Mouse (Mus musculus): ENCODE data around the gene Rsl1d1. TPM values are rescaled to one million over a fixed set of nuclear protein-coding genes. Genes with fewer than 3 reads are reported as not detected.
"Not testable (repeated sequence)": the region's sequence is repeated elsewhere in the genome, so short reads cannot be mapped to it uniquely, and the experiment has no call there.

The Rsl1d1 gene
- polyA plus RNA-seq, 1 experiment from 2014 or later: 165 TPM

DNA sequence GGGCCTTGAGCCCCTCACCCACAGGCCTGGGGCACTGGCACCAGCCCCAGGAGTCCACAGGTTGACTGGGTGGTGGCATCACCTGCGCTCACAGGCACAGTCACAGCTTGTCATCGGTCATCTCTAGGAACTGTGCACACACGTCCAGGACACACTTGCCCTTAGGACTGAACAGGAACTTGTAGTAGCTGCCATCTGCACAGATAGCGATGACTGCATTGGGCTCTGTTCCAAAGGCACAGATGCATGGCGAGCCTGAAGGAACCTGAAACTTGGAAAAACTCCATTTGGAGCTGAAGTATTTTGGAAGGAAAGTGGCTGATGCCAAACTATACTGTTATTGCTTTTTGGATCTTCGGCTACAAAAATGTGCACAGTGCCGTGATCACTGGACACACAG is 13.0 kb downstream of the Rsl1d1 start:
- no peaks in the 10 kb centered on the region for H3K27me3 ChIP-seq
- H3K9me3 ChIP-seq: no peaks in the 10 kb centered on the region
- no peak overlapping the region for H3K9ac ChIP-seq (replicated peaks)
- ATAC-seq: no peak
- H3K27ac ChIP-seq: no peak overlapping the region
- no peak overlapping the region for H3K4me2 ChIP-seq (replicated peaks)
- no peak overlapping the region for H3K4me3 ChIP-seq (replicated peaks)
- 90% methylated on average over 7 of the region's 7 CpGs for WGBS
- H3K4me1 ChIP-seq (replicated peaks): no peaks in the 10 kb centered on the region
- peaks cover 45% of the 10 kb centered on the region for H3K36me3 ChIP-seq

DNA sequence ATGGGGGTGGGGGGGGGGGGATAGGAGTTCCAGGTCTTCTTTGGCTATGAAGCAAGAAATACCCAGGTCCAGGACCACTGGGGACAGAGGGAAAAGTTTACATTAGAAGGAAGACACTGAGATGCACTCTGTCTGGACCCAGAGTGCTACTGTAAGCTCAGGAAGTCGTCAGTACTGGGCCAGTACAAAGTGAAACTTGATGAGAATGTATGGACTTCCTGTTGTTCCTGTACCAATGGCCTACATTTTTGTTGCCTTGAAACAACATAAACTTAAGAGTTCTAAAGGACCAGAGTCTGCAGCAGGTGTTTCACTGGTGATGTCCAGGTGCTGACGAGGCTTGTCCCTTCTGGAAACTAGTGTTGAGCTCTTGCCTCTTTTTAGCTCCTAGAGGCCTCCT is 25.7 kb downstream of the Rsl1d1 start:
- WGBS: 78% methylated on average over 2 of the region's 2 CpGs
- no peak overlapping the region for H3K9ac ChIP-seq (replicated peaks)
- H3K36me3 ChIP-seq: no peaks in the 10 kb centered on the region
- no peak overlapping the region for H3K4me2 ChIP-seq (replicated peaks)
- ATAC-seq: no peak
- H3K9me3 ChIP-seq: no peaks in the 10 kb centered on the region
- H3K4me3 ChIP-seq (replicated peaks): no peak overlapping the region
- no peak overlapping the region for H3K27ac ChIP-seq
- H3K4me1 ChIP-seq (replicated peaks): peaks cover 23% of the 10 kb centered on the region
- H3K27me3 ChIP-seq: peaks cover 8% of the 10 kb centered on the region

DNA sequence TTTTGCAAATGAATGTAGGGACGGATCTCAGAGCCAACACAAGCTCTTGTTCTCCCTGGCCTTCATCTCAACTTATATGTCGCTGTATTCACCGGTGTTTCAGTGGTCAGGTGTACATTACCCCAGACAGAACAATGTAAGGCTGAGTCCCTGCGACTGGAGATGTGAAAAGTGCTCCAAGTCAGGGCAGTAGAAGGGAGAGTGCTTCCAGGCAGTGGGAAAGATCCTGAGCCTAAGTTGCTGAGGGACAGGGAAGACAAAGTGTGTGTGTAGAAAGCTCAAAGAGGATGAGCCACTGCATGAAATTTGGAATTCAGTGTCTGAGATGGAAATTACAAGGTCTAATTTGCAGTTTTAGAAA is 26.3 kb downstream of the Rsl1d1 start:
- 0 out of 2 replicates have a peak, but pooled peaks have one; percentile 1 for ATAC-seq
- H3K27me3 ChIP-seq: peaks cover 8% of the 10 kb centered on the region
- no peaks in the 10 kb centered on the region for H3K9me3 ChIP-seq
- no peak overlapping the region for H3K27ac ChIP-seq
- 4% methylated on average over 4 of the region's 4 CpGs for WGBS
- peaks cover 23% of the 10 kb centered on the region for H3K4me1 ChIP-seq (replicated peaks)
- peak overlapping the region; percentile 91 for H3K4me2 ChIP-seq (replicated peaks)
- peak overlapping the region; percentile 88 for H3K4me3 ChIP-seq (replicated peaks)
- peak overlapping the region; percentile 88 for H3K9ac ChIP-seq (replicated peaks)
- H3K36me3 ChIP-seq: no peaks in the 10 kb centered on the region

DNA sequence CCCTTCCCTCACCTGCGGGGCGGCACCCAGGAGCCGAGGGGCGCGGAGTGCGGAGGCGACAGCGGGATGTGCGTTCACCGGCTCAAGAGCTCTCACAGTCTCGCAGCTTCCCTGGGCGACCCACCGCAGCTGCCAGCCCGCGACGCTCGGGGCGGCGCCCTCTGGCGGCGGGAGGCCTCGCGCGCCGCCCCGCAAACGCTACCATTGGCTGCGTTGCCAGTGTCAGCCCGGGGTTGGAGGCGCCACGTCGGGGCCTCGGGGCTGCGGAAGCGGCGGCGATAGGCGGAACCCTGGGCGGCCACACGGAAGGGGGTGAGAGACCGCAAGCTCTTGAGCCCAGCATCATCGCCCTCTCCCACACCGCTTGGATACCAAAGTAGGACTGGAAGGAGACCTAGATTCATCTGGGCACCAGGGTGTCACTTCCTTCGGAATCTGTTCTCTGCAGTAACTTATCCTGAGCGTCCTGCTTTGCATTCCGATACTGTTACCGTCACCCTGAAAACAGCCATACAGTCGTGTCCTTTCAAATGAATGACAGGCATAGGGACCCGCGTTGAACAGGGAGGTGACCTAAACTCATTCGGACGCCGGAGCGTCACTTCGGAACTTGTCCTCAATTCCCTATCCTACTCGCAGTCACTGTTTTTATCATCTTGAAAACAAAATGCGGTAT is 26.8 kb downstream of the Rsl1d1 start, which contains the start of gene Zc3h7a:
Gene Zc3h7a (minus strand): TSS at position 186 of the 676 bp plus-strand sequence.
- peaks cover 23% of the 10 kb centered on the region for H3K4me1 ChIP-seq (replicated peaks)
- H3K9me3 ChIP-seq: no peaks in the 10 kb centered on the region
- H3K27me3 ChIP-seq: peaks cover 8% of the 10 kb centered on the region
- peak within 1 kb of the TSS; percentile 89 for H3K27ac ChIP-seq
- peak within 1 kb of the TSS; percentile 91 for H3K4me2 ChIP-seq (replicated peaks)
- WGBS: under 1% methylated on average over 48 of the region's 57 CpGs
- peak within 1 kb of the TSS; percentile 88 for H3K9ac ChIP-seq (replicated peaks)
- H3K36me3 ChIP-seq: no peaks in the 10 kb centered on the region
- peak; percentile 96 for ATAC-seq
- H3K4me3 ChIP-seq (replicated peaks): peak within 1 kb of the TSS; percentile 88

DNA sequence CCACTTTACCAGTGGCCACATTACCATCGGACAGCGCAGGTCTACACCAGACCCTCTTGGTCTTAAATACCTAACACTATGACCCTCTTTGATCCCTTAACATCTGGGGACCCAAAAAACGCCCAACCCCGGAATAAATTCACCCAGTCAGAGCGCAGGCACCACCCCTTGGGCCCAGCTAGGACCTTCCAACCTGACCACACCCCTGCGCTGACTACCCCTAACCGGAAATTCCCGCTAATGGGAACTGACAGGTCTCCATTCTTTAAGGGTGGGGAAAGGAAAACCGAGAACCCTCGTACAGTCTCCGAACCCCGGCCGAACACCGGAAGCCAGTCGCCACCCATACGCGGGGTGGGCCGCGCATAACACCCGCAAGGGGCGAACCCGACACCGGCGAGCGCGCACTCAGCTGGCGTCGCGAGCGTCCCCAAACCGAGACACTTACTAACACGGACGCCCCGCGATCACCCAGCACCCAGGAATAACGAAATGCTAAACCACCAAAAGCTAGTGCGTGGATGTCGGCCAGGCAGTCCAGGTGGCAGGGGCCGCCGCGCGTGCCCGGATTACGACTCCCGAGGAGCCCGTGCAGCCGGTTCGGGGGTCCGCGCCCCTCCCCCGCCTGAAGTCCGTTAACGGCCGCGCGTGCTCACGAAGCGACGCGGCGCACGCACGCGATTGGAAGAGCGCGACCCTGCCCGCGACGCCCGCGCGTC is 27.5 kb downstream of the Rsl1d1 start:
- Histone ChIP-seq H3K4me1 (replicated peaks) (peaks cover 23% of the 10 kb centered on the region), H3K4me3 (replicated peaks) (peak overlapping the region; percentile 88), H3K9ac (replicated peaks) (peak overlapping the region; percentile 88), H3K4me2 (replicated peaks) (peak overlapping the region; percentile 91), H3K27ac (peak overlapping the region; percentile 89), H3K27me3 (peaks cover 8% of the 10 kb centered on the region), H3K9me3 (no peaks in the 10 kb centered on the region), H3K36me3 (no peaks in the 10 kb centered on the region)
- peak; percentile 76 for ATAC-seq
- WGBS: under 1% methylated on average over 72 of the region's 72 CpGs

DNA sequence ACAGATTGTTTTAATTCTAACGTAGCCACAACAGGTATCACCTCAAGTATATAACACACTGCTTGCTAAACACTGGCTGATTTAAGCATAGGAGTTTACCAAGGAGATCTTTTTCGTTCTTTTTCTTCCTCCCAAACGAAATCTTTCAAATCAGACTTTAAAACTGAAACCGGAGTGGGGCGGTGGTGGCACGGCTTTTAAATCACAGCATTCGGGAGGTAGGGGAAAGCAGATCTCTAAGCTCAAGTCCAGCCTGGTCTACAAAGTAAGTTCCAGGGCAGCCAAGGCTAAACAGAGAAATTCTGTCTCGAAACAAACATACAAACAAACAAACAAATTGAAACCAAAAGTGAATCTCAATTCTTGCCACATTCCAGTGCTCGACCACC is 28.0 kb downstream of the Rsl1d1 start:
- peak overlapping the region; percentile 89 for H3K27ac ChIP-seq
- H3K4me1 ChIP-seq (replicated peaks): peaks cover 23% of the 10 kb centered on the region
- peaks cover 8% of the 10 kb centered on the region for H3K27me3 ChIP-seq
- ATAC-seq: no peak
- WGBS: 15% methylated on average over 9 of the region's 9 CpGs
- H3K9me3 ChIP-seq: no peaks in the 10 kb centered on the region
- H3K36me3 ChIP-seq: no peaks in the 10 kb centered on the region
- peak overlapping the region; percentile 88 for H3K4me3 ChIP-seq (replicated peaks)
- H3K9ac ChIP-seq (replicated peaks): peak overlapping the region; percentile 88
- H3K4me2 ChIP-seq (replicated peaks): peak overlapping the region; percentile 91

DNA sequence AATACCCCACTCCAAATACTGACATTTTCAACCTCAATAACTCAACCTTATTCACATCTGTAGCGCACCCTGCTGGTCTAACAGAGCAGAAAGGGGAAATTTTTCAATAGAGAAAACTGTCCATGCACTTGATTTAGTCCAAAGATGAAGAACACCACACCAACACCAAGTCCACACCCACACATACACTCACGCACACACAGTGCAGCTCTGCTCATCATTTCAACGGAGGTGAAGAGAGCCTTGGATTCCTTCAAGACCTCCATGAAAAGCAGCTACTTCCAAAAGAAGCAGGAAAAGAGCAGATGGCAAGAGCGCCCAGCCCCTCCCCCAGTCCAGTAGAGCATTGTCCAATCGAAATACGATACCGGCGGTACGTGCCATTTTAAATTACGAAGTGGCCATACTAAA is 28.5 kb downstream of the Rsl1d1 start:
- Histone ChIP-seq H3K27me3 (peaks cover 8% of the 10 kb centered on the region), H3K4me3 (replicated peaks) (peak overlapping the region; percentile 88), H3K4me1 (replicated peaks) (peaks cover 23% of the 10 kb centered on the region), H3K36me3 (no peaks in the 10 kb centered on the region), H3K27ac (no peak overlapping the region), H3K9me3 (no peaks in the 10 kb centered on the region), H3K4me2 (replicated peaks) (peak overlapping the region; percentile 91), H3K9ac (replicated peaks) (peak overlapping the region; percentile 88; the same call in 1 of the 2 replicates)
- ATAC-seq: no peak
- WGBS: 8% methylated on average over 10 of the region's 10 CpGs

DNA sequence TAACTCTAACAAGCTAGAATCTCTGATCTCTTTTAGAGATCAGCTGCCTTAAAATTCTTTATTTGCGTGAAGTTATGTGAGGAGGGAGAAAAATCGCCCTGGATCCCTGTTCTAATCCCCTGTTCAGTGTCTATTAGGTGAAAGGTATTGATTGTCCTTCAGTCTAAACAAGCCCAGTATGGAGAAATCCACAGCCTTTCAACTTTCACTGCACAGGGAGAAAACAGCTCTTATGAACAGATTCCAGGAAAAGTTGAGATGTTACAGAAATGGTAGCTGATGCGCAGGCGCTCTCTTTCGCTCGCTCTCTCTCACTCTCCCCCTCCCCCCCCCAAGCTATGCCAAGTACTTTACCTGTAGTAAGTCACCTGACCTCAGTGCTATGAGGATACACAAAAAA is 31.5 kb downstream of the Rsl1d1 start:
- ATAC-seq: no peak
- Histone ChIP-seq H3K36me3 (no peaks in the 10 kb centered on the region), H3K4me1 (replicated peaks) (peaks cover 18% of the 10 kb centered on the region), H3K4me2 (replicated peaks) (no peak overlapping the region), H3K9ac (replicated peaks) (no peak overlapping the region), H3K27ac (no peak overlapping the region), H3K9me3 (no peaks in the 10 kb centered on the region), H3K4me3 (replicated peaks) (no peak overlapping the region), H3K27me3 (no peaks in the 10 kb centered on the region)
- 91% methylated on average over 6 of the region's 6 CpGs for WGBS

DNA sequence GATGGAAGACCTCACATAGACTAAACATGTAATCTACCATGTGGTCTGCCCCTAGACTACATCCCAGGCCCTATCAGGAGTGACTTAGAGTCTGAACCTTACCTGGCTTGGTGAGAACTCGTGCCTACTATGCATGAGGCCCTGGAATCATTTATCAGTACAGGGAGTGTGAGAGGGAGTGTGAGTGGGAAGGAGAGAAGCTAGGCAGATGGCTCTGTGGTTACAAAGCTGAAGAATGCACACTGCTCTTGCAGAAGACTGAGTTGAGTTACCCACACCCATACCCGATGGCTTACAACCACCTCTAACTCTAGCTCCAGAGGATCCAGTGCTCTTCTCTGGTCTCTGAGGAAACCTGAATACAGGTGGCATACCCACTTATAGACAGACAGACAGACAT is 36.7 kb downstream of the Rsl1d1 start:
- Histone ChIP-seq H3K27ac (no peak overlapping the region), H3K9me3 (no peaks in the 10 kb centered on the region), H3K9ac (replicated peaks) (no peak overlapping the region), H3K4me2 (replicated peaks) (no peak overlapping the region), H3K4me3 (replicated peaks) (no peak overlapping the region), H3K4me1 (replicated peaks) (no peaks in the 10 kb centered on the region), H3K36me3 (peaks cover 18% of the 10 kb centered on the region), H3K27me3 (no peaks in the 10 kb centered on the region)
- ATAC-seq: no peak
- WGBS: 91% methylated on average over 2 of the region's 2 CpGs

DNA sequence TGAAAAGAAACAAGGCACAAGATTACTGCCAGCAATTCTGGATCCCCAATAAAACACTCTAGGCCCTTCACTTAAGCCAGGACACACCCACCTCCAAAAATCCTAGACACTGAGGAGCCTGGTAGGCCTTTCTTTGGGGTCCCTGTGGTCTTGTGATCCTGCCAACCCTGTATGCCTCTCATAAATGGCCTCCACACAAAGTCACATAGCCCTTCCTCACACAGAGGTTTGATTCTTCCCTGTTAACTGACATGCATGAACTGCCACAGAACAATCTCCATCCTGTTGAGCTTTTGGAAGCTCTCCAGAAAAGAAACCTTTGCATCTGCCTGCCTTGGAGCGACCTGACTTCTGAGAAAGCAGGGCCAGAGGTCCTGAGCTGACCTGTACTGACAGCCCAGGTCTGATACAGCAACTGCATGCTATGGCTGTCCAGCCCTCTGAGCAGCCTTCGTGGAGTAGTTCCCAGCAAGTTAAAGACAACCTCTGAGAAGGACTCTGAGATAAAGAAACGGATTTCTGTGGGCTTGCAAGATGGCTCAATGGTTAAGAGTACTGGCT is 38.4 kb downstream of the Rsl1d1 start:
- Histone ChIP-seq H3K9ac (replicated peaks) (no peak overlapping the region), H3K36me3 (peaks cover 24% of the 10 kb centered on the region), H3K27me3 (no peaks in the 10 kb centered on the region), H3K27ac (no peak overlapping the region), H3K4me1 (replicated peaks) (no peaks in the 10 kb centered on the region), H3K4me2 (replicated peaks) (no peak overlapping the region), H3K9me3 (no peaks in the 10 kb centered on the region), H3K4me3 (replicated peaks) (no peak overlapping the region)
- ATAC-seq: no peak
- 88% methylated on average over 3 of the region's 3 CpGs for WGBS

DNA sequence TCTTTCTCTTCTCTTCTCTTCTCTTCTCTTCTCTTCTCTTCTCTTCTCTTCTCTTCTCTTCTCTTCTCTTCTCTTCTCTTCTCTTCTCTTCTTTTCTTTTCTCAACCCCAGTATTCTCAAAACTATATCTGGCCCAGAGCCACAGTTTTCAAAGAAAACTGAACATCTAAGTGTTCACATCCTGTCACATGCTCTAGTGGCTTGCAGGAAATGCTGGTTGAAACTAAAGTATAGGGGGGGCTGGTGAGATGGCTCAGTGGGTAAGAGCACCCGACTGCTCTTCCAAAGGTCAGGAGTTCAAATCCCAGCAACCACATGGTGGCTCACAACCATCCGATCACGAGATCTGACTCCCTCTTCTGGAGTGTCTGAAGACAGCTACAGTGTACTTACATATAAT is 45.4 kb downstream of the Rsl1d1 start:
- H3K4me3 ChIP-seq (replicated peaks); H3K9me3 ChIP-seq; H3K27ac ChIP-seq; H3K9ac ChIP-seq (replicated peaks); ATAC-seq; H3K27me3 ChIP-seq; H3K4me1 ChIP-seq (replicated peaks); H3K4me2 ChIP-seq (replicated peaks): not testable (repeated sequence)
- WGBS: 93% methylated on average over 2 of the region's 3 CpGs
- peaks cover 70% of the 10 kb centered on the region for H3K36me3 ChIP-seq

DNA sequence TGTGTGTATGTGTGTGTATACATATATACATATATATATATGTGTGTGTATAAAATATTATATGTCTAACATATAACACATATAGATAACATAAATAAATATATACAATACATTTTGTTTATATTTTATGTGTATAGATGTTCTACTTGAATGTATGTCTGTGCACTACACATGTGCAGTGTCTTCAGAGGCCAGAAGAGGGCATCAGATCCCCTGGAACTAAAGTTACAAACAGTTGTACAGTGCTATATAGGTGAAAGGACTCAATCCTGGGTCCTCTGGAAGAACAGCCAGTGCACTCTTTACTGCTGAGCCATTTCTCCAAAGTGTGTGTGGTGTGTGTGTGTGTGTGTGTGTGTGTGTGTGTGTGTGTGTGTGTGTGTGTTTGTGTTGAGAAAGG is 48.6 kb downstream of the Rsl1d1 start:
- H3K9ac ChIP-seq (replicated peaks): no peak overlapping the region
- no peaks in the 10 kb centered on the region for H3K4me1 ChIP-seq (replicated peaks)
- H3K9me3 ChIP-seq: no peaks in the 10 kb centered on the region
- H3K4me2 ChIP-seq (replicated peaks): no peak overlapping the region
- no peak for ATAC-seq
- H3K27ac ChIP-seq: no peak overlapping the region
- peaks cover 71% of the 10 kb centered on the region for H3K36me3 ChIP-seq
- no peak overlapping the region for H3K4me3 ChIP-seq (replicated peaks)
- no peaks in the 10 kb centered on the region for H3K27me3 ChIP-seq

All from midbrain, embryonic 13.5 days (tissue).